Mouse (Mus musculus) heart, postnatal 0 days (tissue): ENCODE measurements around the gene Nfib. TPM values are rescaled to one million over a fixed set of nuclear protein-coding genes. Genes with fewer than 3 reads are reported as not detected.

Experiments used
- ATAC-seq: fragments of 200-750 bp; cut with Nextera tagmentation; 2 replicates; pipeline ENCODE4 v1.8.0; 2017; ENCODE audit warnings: low read depth, moderate number of reproducible peaks, moderate library complexity; ENCODE audit not compliant: insufficient read depth
- DNase-seq: peaks from one replicate; pipeline ENCODE4 v3.0.0-alpha.2; 2016; ENCODE audit warnings: low spot score
- H3K27ac ChIP-seq: fragments of 300-500 bp; sonication (generic); 2 replicates; pipeline ENCODE4 v1.5.1; 2014; ENCODE audit warnings: low read depth, mild to moderate bottlenecking
- H3K27me3 ChIP-seq: fragments of 300-500 bp; sonication (generic); 2 replicates; pipeline ENCODE4 v1.6.1; 2014; ENCODE audit warnings: low read length, mixed read lengths; ENCODE audit not compliant: control insufficient read depth, insufficient read depth
- H3K36me3 ChIP-seq: fragments of 300-500 bp; sonication (generic); replicated peaks from 2 replicates; pipeline ENCODE4 v1.6.1; 2014; ENCODE audit warnings: low read length, mixed read lengths; ENCODE audit not compliant: control insufficient read depth, insufficient read depth
- H3K4me1 ChIP-seq: fragments of 300-500 bp; sonication (generic); 2 replicates; pipeline ENCODE4 v1.6.1; 2014; ENCODE audit warnings: antibody characterized with exemption; ENCODE audit not compliant: control insufficient read depth, insufficient read depth
- H3K4me2 ChIP-seq: fragments of 300-500 bp; sonication (generic); 2 replicates; pipeline ENCODE4 v1.6.1; 2014; ENCODE audit warnings: low read depth, mild to moderate bottlenecking, low read length, moderate library complexity
- H3K4me3 ChIP-seq: fragments of 300-500 bp; sonication (generic); 2 replicates; pipeline ENCODE4 v1.5.1; 2014; ENCODE audit warnings: low read depth, low read length
- H3K9ac ChIP-seq: fragments of 300-500 bp; sonication (generic); replicated peaks from 2 replicates; pipeline ENCODE4 v1.6.1; 2014; ENCODE audit warnings: low read depth, low read length, mixed read lengths
- H3K9me3 ChIP-seq: fragments of 300-500 bp; sonication (generic); replicated peaks from 2 replicates; pipeline ENCODE4 v1.6.1; 2016; ENCODE audit warnings: low read length; ENCODE audit not compliant: control insufficient read depth
- CTCF ChIP-seq: IDR thresholded peaks from 2 replicates; pipeline ENCODE4 v1.5.1; 2016; ENCODE audit warnings: antibody characterized with exemption, control low read depth, low read depth
- EP300 ChIP-seq: IDR thresholded peaks from 2 replicates; pipeline ENCODE4 v1.6.1; 2016; ENCODE audit warnings: antibody characterized with exemption, low read depth
- WGBS: fragments of 180-500 bp; shearing (Covaris S2); extraction: QIAGEN DNeasy Blood & Tissue Kit; methylation state at CpG from one replicate; pipeline ENCODE4 v1.1.7; 2014; 5-methylcytosine and 5-hydroxymethylcytosine counted together
- polyA plus RNA-seq: library from polyadenylated mRNA; unstranded; fragments of >200 nt; fragmentation: Nextera tagmentation; extraction: Ambion mirVana; gene quantifications from 2 replicates; pipeline ENCODE4 v1.2.1, GENCODE M21; 2015
- total RNA-seq: library from RNA; depleted of rRNA; stranded (reverse); fragments of >200 nt; gene quantifications from 2 replicates; pipeline ENCODE4 v1.2.3, GENCODE M21; 2014; ENCODE audit warnings: low replicate concordance

Gene Nfib
- total and polyA plus RNA-seq, 2 experiments from 2014 or later, result 44.0 to 82.0 TPM

- peak; percentile 52 for DNase-seq
- Histone ChIP-seq H3K27ac (no peak overlapping the region), H3K4me2 (peak overlapping the region; percentile 40), H3K4me3 (no peak overlapping the region), H3K36me3 (no peaks in the 10 kb centered on the region), H3K4me1 (peaks cover 18% of the 10 kb centered on the region), H3K27me3 (no peaks in the 10 kb centered on the region), H3K9me3 (no peaks in the 10 kb centered on the region), H3K9ac (no peak overlapping the region)
- TF ChIP-seq CTCF (peak; percentile 29; the same call in 1 of the 2 replicates), EP300 (no peak)
- WGBS, result 40% methylated on average over 7 of the region's 7 CpGs
- ATAC-seq, result peak; percentile 60; the same call in 1 of the 2 replicates
Measured at GRCm38 (mm10) chr4:82592086-82593030, 113.2 kb downstream of the Nfib start.

- Histone ChIP-seq H3K9ac (no peak overlapping the region), H3K27me3 (no peaks in the 10 kb centered on the region), H3K9me3 (no peaks in the 10 kb centered on the region), H3K36me3 (no peaks in the 10 kb centered on the region), H3K27ac (no peak overlapping the region), H3K4me2 (no peak overlapping the region), H3K4me3 (no peak overlapping the region), H3K4me1 (peaks cover 12% of the 10 kb centered on the region)
- peak; percentile 73 for TF ChIP-seq CTCF
- no peak for TF ChIP-seq EP300
- DNase-seq, result peak; percentile 85
- 16% methylated on average over 4 of the region's 4 CpGs for whole genome bisulfite sequencing
- peak; percentile 77 for ATAC-seq
Measured at GRCm38 (mm10) chr4:82589345-82589890, 116.1 kb downstream of the Nfib start.

GRCm38 (mm10) chr4:82588718-82589117 is 116.8 kb downstream of the Nfib start:
- Histone ChIP-seq H3K4me3 (no peak overlapping the region), H3K4me2 (no peak overlapping the region), H3K27me3 (no peaks in the 10 kb centered on the region), H3K4me1 (peaks cover 6% of the 10 kb centered on the region), H3K27ac (no peak overlapping the region), H3K9me3 (no peaks in the 10 kb centered on the region), H3K36me3 (no peaks in the 10 kb centered on the region), H3K9ac (no peak overlapping the region)
- 73% methylated on average over 5 of the region's 5 CpGs for WGBS
- ATAC-seq, result no peak
- DNase-seq, result no peak
- TF ChIP-seq EP300 (no peak), CTCF (no peak)

GRCm38 (mm10) chr4:82587146-82587870 is 118.2 kb downstream of the Nfib start:
- Histone ChIP-seq H3K4me3 (no peak overlapping the region), H3K27ac (no peak overlapping the region), H3K36me3 (no peaks in the 10 kb centered on the region), H3K9ac (no peak overlapping the region), H3K27me3 (no peaks in the 10 kb centered on the region), H3K4me1 (0 out of 2 replicates have a peak, but pooled peaks cover 4% of the 10 kb centered on the region), H3K4me2 (no peak overlapping the region), H3K9me3 (no peaks in the 10 kb centered on the region)
- WGBS, result 78% methylated on average over 16 of the region's 16 CpGs
- ATAC-seq (no peak), DNase-seq (no peak)
- TF ChIP-seq CTCF (no peak), EP300 (no peak)

- no peaks in the 10 kb centered on the region for H3K36me3 ChIP-seq
- 78% methylated on average over 5 of the region's 5 CpGs for WGBS
- ATAC-seq, result no peak
- H3K9ac ChIP-seq, result no peak overlapping the region
- no peak for DNase-seq
- no peaks in the 10 kb centered on the region for H3K9me3 ChIP-seq
- TF ChIP-seq CTCF (no peak), EP300 (no peak)
- H3K4me3 ChIP-seq, result no peak overlapping the region
- H3K4me1 ChIP-seq, result 0 out of 2 replicates have a peak, but pooled peaks cover 4% of the 10 kb centered on the region
- H3K27ac ChIP-seq, result no peak overlapping the region
- no peak overlapping the region for H3K4me2 ChIP-seq
- H3K27me3 ChIP-seq, result no peaks in the 10 kb centered on the region
Measured at GRCm38 (mm10) chr4:82586637-82587036, 118.9 kb downstream of the Nfib start.
